ENCODE assay signal across 8 mouse cellular contexts in the genomic region with DNA sequence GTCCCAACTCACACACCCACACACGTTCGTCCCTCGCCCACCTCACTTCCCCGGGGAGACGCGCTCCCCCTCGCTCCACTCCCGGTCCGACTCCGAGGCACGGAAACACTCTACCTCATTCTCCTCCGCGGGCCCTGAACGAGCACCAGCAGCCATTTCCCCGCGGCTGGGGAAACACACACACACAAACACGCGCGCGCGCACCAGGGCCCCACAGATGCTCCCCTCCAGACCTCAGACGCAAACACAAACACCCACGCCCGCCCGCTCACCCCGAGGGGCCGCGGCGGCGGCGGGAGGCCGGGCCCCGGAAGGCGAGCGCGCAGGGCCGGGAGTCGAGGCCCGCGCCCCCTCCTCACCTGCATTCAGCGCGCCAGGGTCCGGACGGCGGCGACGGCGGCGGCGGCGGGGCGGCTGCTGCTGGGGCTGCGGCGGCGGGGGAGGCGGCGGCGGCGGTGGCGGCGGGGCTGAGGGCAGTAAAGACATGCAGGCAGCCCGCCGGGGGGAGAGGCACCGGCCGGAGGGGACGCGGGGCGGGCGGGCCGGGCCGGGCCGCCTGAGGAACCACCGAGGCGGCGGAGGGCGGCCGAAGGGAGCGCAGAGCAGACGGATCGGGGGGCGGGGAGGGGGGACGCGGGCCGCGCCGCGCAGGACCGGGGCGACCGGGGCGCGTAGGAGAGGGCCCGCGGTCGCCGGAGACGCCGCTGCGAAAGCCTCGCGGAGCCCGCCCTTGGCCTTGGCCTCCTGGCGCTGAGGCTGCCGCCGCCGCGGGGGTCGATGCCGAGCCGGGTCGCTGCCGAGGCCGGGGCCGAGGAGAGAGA. TPM values are rescaled to one million over a fixed set of nuclear protein-coding genes. Genes with fewer than 3 reads are reported as not detected.
DNase-seq lines count a peak whose midpoint lies in the region; ATAC-seq and TF ChIP-seq lines count a peak whose summit lies in the region.

No protein-coding gene starts in this region.

- TF ChIP-seq RAD21 in MEL (IDR thresholded peaks at IDR 0.05; ENCODE audit: low read depth, low read length) = no peak

- under 1% methylated on average over 69 of the region's 114 CpGs for WGBS in hindbrain, embryonic 12.5 days
- WGBS in lung, embryonic 16.5 days = under 1% methylated on average over 62 of the region's 114 CpGs

- peaks cover 43% of the 10 kb centered on the region for H3K79me2 ChIP-seq in MEL (ENCODE audit: control insufficient read depth, insufficient read depth, low read length, poor library complexity)

- TF ChIP-seq CTCF in MEL (IDR thresholded peaks at IDR 0.05 in 2 of 3, conservative IDR thresholded peaks at IDR 0.05 in 1 of 3; ENCODE audit: control insufficient read depth in 1 of 3, insufficient read depth in 1 of 3, low read depth in 2 of 3, low read length in 3 of 3, poor library complexity in 1 of 3, severe bottlenecking in 1 of 3) = no peak

- TF ChIP-seq POLR2A in MEL (IDR thresholded peaks at IDR 0.05; ENCODE audit: control insufficient read depth in 1 of 2, insufficient read depth in 1 of 2, low read depth in 1 of 2, low read length in 2 of 2, poor library complexity in 1 of 2) = 0 out of 4 replicates have a peak, but pooled peaks of 1 of the 2 experiments have one; percentile 12

- H3K27ac ChIP-seq in MEL (ENCODE audit: control insufficient read depth, low read depth, low read length) = peak overlapping the region; percentile 99
- H3K27ac ChIP-seq in hindbrain, embryonic 12.5 days = peak overlapping the region; percentile 99
- peak overlapping the region; percentile 99 for H3K27ac ChIP-seq in lung, embryonic 16.5 days (ENCODE audit: low read length)

- ATAC-seq in hindbrain, embryonic 12.5 days (ENCODE audit: low FRiP score) = peak; percentile 66
- ATAC-seq in lung, embryonic 16.5 days (ENCODE audit: low read depth) = peak; percentile 50

- peak; percentile 59 for DNase-seq in MEL (ENCODE audit: low read depth, low spot score)
- DNase-seq in cerebellum, adult 8-10 months = peak; percentile 63
- DNase-seq in frontal cortex, postnatal 10 days (ENCODE audit: low spot score in 2 of 2) = peak; percentile 61 to 69
- peak; percentile 71 to 79 for DNase-seq in layer of hippocampus, postnatal 10 days (ENCODE audit: low spot score in 2 of 2)
- DNase-seq in ovary, postnatal 10 days (ENCODE audit: low spot score) = peak; percentile 38
- DNase-seq in thymus, postnatal 0 days (ENCODE audit: low spot score) = peak; percentile 67

- H3K9me3 ChIP-seq in MEL (replicated peaks; ENCODE audit: insufficient read depth, low read length) = no peaks in the 10 kb centered on the region
- 0 out of 2 replicates have a peak, but pooled peaks cover 2% of the 10 kb centered on the region for H3K9me3 ChIP-seq in hindbrain, embryonic 12.5 days (replicated peaks)
- peaks cover 2% of the 10 kb centered on the region; the same call in 1 of the 2 replicates for H3K9me3 ChIP-seq in lung, embryonic 16.5 days (ENCODE audit: control insufficient read depth, low read length)

- peak overlapping the region; percentile 74 for H3K4me2 ChIP-seq in hindbrain, embryonic 12.5 days (replicated peaks)
- H3K4me2 ChIP-seq in lung, embryonic 16.5 days (ENCODE audit: low read depth, low read length) = peak overlapping the region; percentile 82

- no peaks in the 10 kb centered on the region for H3K27me3 ChIP-seq in MEL (ENCODE audit: control insufficient read depth in 1 of 2, insufficient read depth in 2 of 2, low read length in 2 of 2)
- H3K27me3 ChIP-seq in hindbrain, embryonic 12.5 days = no peaks in the 10 kb centered on the region
- no peaks in the 10 kb centered on the region for H3K27me3 ChIP-seq in lung, embryonic 16.5 days (ENCODE audit: control insufficient read depth, insufficient read depth, low read depth, low read length)

- H3K9ac ChIP-seq in MEL (ENCODE audit: control insufficient read depth, low read depth, low read length, poor library complexity, severe bottlenecking) = peak overlapping the region; percentile 72
- H3K9ac ChIP-seq in hindbrain, embryonic 12.5 days = peak overlapping the region; percentile 98
- peak overlapping the region; percentile 99 for H3K9ac ChIP-seq in lung, embryonic 16.5 days (ENCODE audit: low read length)

- peaks cover 0 to 24% of the 10 kb centered on the region in 2 experiments; a peak in 2 of 4 replicates for H3K36me3 ChIP-seq in MEL (ENCODE audit: control insufficient read depth in 1 of 2, insufficient read depth in 2 of 2, low read length in 2 of 2)
- no peaks in the 10 kb centered on the region for H3K36me3 ChIP-seq in hindbrain, embryonic 12.5 days
- H3K36me3 ChIP-seq in lung, embryonic 16.5 days (ENCODE audit: control insufficient read depth, insufficient read depth, low read length) = no peaks in the 10 kb centered on the region

- TF ChIP-seq EP300 in MEL (IDR thresholded peaks at IDR 0.05; ENCODE audit: low read depth in 1 of 2, low read length in 2 of 2) = no peak

- peak overlapping the region; percentile 84 to 92 for H3K4me3 ChIP-seq in MEL (ENCODE audit: control insufficient read depth in 1 of 2, insufficient read depth in 1 of 2, low read depth in 2 of 2, low read length in 2 of 2)
- peak overlapping the region; percentile 95 for H3K4me3 ChIP-seq in hindbrain, embryonic 12.5 days
- H3K4me3 ChIP-seq in lung, embryonic 16.5 days (ENCODE audit: low read length) = peak overlapping the region; percentile 99

- H3K4me1 ChIP-seq in MEL (ENCODE audit: control insufficient read depth in 1 of 2, insufficient read depth in 2 of 2, low read length in 2 of 2) = peaks cover 4 to 7% of the 10 kb centered on the region in 2 experiments; a peak in 3 of 4 replicates
- H3K4me1 ChIP-seq in hindbrain, embryonic 12.5 days = peaks cover 10% of the 10 kb centered on the region; the same call in 1 of the 2 replicates
- peaks cover 15% of the 10 kb centered on the region for H3K4me1 ChIP-seq in lung, embryonic 16.5 days (replicated peaks; ENCODE audit: control insufficient read depth, insufficient read depth, low read length)

TF ChIP-seq in MEL, 35 proteins besides CTCF, POLR2A, EP300 and RAD21:
- TF ChIP-seq POLR2AphosphoS5 (IDR thresholded peaks at IDR 0.05; ENCODE audit: borderline replicate concordance, low read depth, low read length) (peak; percentile 46; the same call in 1 of the 2 replicates), SIN3A (IDR thresholded peaks at IDR 0.05; ENCODE audit: low read length) (peak; percentile 69), MXI1 (IDR thresholded peaks at IDR 0.05; ENCODE audit: low read depth, low read length) (peak; percentile 56), NRF1 (IDR thresholded peaks at IDR 0.05; ENCODE audit: insufficient read depth, low read depth, low read length, poor library complexity, severe bottlenecking) (peak; percentile 46; the same call in 1 of the 2 replicates), POLR2AphosphoS2 (IDR thresholded peaks at IDR 0.05; ENCODE audit: low read length) (no peak)

RNA-seq across cellular contexts. Expression of a gene that starts 2.2 kb away (rescaled TPM):
- total RNA-seq in MEL (2012; rRNA removed) = 10.2 and 13.2 TPM in 2 replicates
- 10 to 100 TPM in 1 of 2 experiments, not detected in 1; 21.2 TPM for polyA plus RNA-seq in MEL (2012; ENCODE audit: insufficient read depth in 1 of 2, insufficient read length in 2 of 2, low read depth in 1 of 2, low replicate concordance in 2 of 2, missing spikeins in 1 of 2)
- 17.0 and 17.5 TPM in 2 replicates for polyA plus RNA-seq in hindbrain, embryonic 12.5 days (2016; fragmentation: Nextera tagmentation; extraction: Ambion mirVana)
- total RNA-seq in layer of hippocampus, postnatal 10 days (2021) = 10 to 100 TPM; 63.3 to 80.5 TPM
- 15.0 and 18.9 TPM in 2 replicates for polyA plus RNA-seq in lung, embryonic 16.5 days (2015; fragmentation: Nextera tagmentation; extraction: Ambion mirVana)
- polyA plus RNA-seq in thymus, postnatal 0 days (2015; fragmentation: Nextera tagmentation; extraction: Ambion mirVana) = 72.0 and 89.7 TPM in 2 replicates

RNA-seq across cellular contexts. Expression of a gene that starts 47.5 kb away (rescaled TPM):
- total RNA-seq in MEL (2012; rRNA removed) = 26.2 and 27.0 TPM in 2 replicates
- 10 to 100 TPM in 1 of 2 experiments, not detected in 1; 22.0 TPM for polyA plus RNA-seq in MEL (2012; ENCODE audit: insufficient read depth in 1 of 2, insufficient read length in 2 of 2, low read depth in 1 of 2, low replicate concordance in 2 of 2, missing spikeins in 1 of 2)
- polyA plus RNA-seq in hindbrain, embryonic 12.5 days (2016; fragmentation: Nextera tagmentation; extraction: Ambion mirVana) = 20.1 and 20.2 TPM in 2 replicates
- total RNA-seq in layer of hippocampus, postnatal 10 days (2021) = 10 to 100 TPM; 15.0 to 15.3 TPM
- polyA plus RNA-seq in lung, embryonic 16.5 days (2015; fragmentation: Nextera tagmentation; extraction: Ambion mirVana) = 17.7 and 21.3 TPM in 2 replicates
- polyA plus RNA-seq in thymus, postnatal 0 days (2015; fragmentation: Nextera tagmentation; extraction: Ambion mirVana) = 26.4 and 29.1 TPM in 2 replicates

Comparison
In these comparisons a context has a peak if more than half of its experiments do, and no peak if none do; other contexts are left out.
1. Peak in every context shown above with its lines: DNase-seq, ATAC-seq, H3K4me3 ChIP-seq and H3K27ac ChIP-seq.